In the genomic region with DNA sequence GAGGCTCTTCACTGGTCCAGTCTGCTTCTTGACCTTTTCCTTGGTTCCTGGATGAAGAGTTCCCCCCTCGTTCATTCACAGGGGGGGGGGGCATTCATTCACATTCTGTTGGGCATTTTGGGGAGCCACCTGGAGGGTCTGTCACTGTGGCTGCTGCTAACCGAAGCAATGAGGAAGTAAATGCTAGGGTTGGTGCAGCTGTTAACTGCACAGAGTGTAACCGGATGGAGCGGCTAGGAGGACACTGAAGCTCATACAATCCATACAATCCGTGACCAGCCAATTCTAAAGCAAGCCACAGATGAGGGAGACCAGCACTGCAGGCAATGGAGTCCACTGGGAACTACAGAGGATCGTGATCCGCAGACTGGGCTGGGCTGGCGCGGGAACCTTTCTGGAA, we compare ENCODE assay signal across 14 mouse cellular contexts. TPM values are rescaled to one million over a fixed set of nuclear protein-coding genes. Genes with fewer than 3 reads are reported as not detected.
"Had no signal": no experiment of that assay in that cellular context is flagged by ENCODE, and none has a peak within 500 bp of the region (broad histone marks: within the 10 kb centered on the region; RNA-seq: fewer than 3 reads in every experiment).

No protein-coding gene starts in this region.

- DNase-seq: kidney, adult 9 months; kidney, postnatal 10 days; lung, adult 2 months; lung, postnatal 36 days; right cerebral cortex, adult 18-20 months; right cerebral cortex, postnatal 25 days; thymus, postnatal 36 days had no signal

- ATAC-seq: intestine, embryonic 16.5 days; lung, postnatal 0 days; midbrain, embryonic 15.5 days had no signal

RNA-seq across cellular contexts. Expression of gene Mrgpra6, which starts 47.0 kb away (rescaled TPM):
- total RNA-seq: layer of hippocampus, adult 8-10 months; layer of hippocampus, postnatal 14 days; left cerebral cortex, adult 2 months; left cerebral cortex, postnatal 14 days had no signal
